Mouse (Mus musculus) embryo, embryonic 10 days (tissue): ENCODE data around the gene Arhgap22.

Experiments
- DNase-seq: peaks from one replicate; pipeline ENCODE4 v3.0.0-alpha.2; 2015; ENCODE audit warnings: low spot score

Gene Arhgap22

DNA sequence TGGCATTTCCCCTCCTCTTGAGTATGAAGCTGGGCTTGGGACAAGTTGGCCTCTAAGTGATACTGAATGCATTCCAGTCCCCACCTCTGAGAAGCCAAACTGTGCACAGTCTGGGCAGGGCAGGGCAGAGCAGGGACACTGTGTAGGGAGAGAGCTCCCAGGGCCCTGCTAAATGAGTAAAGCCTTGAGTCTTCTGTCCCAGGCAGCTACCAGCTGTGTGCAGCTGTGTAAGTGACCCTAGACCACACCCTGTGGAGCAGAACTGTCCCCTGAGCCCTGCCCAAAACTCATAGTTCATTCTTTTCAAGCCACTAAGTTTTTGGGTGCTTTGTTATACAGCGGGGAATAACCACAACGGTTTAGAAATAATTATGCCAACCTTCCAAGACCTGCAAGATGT is 67.1 kb downstream of the Arhgap22 start:
- DNase-seq: no peak

DNA sequence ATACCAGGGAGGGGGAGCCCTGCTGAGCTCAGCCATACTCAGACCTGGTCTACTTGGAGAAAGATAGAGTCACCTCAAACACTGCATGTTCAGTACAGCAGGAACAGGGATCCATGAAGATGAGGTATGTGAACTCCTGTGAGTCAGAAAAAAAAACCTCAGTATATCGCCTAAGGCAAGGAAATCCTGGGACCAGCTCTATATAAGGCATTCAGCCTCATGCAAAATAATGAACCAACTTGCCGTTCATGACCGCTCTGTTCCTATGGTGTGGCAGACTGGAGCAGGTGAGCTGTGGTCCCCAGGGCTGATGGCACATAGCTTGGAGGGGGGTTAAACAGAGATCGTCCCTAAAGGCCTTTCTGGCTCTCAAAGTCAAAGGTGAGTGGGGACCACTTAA is 68.6 kb downstream of the Arhgap22 start:
- DNase-seq: no peak

DNA sequence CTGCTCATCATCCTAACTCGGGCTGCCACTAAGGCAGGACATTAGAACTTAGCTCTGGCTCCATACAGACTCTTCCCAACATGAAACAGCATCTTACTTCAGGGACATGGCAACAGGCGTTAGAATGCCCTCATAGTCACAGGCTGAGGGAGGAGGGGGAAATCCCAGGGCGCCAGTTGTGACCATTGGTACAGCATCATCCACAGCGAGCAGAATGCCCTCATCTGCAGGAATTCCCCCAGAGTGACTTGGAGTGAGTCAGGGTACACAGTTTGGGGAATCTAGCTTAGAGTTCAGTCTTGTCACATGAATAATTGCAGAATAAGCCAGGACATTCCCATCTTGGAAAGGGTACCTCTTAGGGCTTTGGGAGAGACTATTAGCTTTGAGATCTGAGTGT is 74.1 kb downstream of the Arhgap22 start:
- DNase-seq: no peak

DNA sequence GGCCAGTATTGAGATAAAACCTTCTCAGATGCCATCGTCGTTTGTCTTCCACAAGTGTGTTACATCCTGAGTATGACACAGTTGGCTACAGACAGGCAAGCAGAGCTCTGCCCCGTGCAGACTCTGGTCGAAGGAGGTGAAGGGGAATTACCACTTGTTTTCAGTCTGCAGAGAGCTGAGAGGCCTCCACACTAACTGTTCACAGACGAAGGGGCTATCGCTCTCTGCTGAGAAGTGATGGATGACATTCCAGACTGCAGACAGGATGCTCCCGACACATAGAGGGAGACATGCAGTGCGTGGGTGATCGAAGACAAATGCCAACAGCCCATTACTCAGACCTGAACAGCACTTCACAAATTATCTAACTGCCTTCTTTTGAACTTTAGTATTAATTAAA is 76.2 kb downstream of the Arhgap22 start:
- peak; percentile 50 for DNase-seq

DNA sequence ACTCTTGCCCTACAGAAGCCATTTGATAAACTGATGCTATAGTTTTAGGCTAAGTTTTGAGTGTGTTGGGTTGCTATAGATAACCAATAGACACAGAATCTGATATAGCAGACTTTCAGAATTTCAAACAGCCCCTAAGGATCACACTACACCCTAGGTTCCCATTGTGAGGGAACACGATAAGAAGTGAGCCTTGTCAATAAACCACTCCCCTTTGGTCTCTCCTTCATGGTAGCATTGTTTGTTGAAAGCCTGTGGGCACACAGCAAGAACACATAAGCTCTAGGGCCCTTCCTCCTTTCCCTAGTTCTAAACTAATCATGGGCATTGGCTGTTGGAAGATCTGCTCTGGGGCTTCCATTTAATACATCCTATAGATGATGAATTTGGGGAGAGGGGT is 80.7 kb downstream of the Arhgap22 start:
- no peak for DNase-seq

DNA sequence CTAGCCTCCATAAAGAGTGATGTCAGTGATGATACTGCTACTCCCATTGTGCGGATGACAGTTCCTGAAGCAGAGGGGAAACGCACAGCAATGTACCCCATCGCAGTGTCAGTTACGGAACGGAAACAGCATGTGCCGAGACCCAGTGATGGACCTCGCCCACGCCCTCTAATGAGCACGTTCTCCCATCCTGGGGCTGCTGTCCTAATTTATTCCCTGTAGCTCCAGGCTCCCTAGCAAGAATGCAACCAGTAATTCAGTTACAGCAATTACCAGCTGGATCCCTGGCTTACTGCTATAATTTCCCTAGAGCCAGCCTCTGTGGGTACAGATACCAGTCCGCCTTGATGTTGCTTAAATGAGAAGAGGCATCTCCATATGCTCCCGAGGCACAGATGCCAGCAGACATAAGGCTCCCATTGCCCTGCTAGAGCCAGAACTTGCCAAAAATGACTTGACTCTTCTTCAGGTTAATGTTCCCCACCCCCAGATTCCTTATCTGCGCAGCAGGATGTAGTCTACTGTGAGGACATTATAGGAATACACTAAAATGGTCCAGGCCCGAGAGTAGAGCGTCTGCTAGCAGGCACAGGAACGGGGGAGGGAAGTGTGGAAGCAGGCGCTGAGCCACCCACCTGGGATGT is 83.0 kb downstream of the Arhgap22 start:
- no peak for DNase-seq

DNA sequence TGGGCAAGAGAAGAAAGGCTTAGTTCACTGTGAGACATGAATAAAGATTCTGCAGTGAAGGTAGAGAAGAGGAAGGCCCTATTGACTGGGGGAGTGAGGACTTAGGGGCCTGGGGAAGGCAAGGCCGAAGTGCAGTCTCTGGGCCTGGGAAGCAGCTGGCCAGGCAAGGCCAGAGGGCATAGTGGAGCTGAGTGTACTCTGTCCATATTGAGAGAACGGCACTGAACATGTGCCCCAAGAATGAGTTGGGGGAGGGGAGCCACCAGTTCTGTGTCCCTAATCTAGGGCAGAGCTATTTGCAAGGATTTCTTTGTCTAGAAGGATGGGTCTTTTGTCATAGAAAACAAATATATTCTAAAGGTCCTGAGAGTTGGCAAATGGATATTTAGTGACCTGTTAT is 86.8 kb downstream of the Arhgap22 start:
- DNase-seq: peak; percentile 44

DNA sequence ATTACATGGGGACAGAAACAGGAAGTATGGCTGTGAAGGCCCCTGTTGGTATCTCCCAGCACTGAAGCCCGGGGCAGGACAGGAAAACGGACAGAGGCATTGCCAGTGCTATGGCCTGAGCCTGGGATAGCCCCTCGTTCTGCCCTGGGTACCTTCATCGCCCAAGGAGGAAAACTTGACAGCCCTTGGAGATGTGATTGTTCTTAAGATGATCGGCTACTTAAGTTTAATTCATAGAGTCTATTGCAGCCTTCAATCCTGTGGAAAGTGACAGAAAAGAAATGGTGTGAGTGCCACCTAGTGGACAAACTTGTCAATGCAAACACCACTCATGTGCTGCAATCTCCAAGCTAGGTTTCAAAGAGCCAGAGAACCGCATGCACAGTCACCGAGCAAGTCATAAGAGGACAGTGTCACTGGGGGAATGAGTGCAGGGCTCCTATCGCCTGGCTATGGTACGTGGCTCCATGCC is 89.6 kb downstream of the Arhgap22 start:
- DNase-seq: peak; percentile 87

DNA sequence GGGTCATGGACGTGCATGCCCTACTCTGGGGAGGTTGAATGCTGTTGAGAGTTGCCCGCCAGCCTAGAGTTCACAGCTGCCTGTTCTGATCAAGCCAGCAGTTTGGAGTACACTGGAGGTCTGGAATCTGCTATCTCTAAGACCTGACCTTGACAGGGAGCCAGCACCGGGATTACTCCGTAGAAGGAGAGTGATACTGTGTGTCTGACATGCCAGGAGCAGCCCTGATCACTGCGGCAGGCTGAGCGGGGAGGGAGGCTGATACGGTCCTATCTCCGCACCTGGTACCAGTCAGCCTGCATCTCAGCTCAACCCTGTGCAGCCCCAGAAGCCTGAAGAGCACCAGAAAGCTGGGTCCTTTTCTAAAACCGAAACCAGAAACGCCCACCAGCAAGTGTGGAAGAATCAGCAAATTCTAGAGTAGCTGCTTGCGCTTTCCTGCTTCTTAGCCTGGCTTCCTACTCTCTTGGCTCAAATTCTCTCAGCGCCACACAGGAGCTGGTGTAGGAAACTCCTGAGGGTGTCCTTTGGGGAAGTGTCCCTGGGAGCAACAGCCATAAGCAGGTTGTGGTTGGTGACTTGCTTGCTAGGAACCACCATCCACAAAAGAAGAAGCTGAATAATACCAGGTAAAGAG is 91.9 kb downstream of the Arhgap22 start:
- no peak for DNase-seq

DNA sequence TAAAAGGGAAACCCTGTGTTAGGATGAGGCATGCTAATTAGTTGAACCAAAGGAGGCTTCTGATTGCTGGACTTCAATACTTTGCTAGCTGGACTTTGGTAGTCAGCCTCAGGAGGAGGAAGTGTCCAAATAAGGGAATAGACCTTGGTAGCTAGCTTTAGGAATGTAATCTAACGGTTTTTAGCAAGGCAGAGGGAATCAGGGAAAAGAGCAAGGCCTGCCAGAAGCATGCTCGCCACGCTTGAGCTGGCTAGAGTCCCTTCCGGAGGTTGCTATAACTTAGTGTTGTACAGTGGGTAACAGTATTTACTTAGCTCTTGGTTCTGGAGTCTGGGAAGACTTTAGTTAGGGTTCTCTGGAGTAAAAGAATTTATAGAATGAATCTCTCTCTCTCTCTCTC is 96.9 kb downstream of the Arhgap22 start:
- no peak for DNase-seq

DNA sequence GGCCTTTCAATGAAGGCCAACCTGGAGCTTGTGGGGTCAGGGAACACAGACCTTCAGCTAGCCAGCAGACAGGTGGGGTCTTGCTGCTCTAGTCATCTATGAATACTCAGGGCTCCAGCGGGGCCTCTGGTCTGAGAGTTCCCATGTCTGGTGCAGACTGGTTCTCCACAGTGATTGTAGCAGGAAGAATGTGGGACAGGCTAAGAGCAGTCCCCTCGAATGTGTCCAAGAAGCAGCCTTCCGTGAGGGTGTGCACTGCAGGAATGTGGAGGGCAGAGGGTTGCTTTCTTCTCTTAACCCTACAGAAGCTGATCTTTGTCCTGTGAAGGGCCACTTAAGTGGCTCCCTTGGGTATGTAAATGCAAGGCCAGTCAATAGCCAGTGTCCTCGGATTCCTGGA is 98.5 kb downstream of the Arhgap22 start:
- peak; percentile 28 for DNase-seq

DNA sequence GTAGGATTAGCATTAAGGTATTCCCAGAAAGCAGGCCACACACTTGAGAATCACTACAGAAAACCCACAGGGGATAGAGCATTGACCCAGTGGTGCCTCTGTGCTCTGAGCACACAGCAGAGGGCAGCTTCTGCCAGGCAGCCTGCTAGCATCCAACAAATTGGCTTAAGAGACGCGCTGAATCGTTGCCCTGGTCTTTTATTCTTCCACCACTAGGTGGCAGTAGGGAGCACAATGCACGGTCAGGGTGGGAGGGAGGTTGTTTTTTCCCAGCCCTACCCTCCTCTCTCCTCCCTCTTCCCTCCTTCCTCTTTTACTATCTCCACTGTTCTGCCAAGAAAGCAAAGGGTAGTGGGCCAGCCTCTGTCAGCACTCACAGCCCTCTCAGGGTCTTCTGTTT is 99.8 kb downstream of the Arhgap22 start:
- DNase-seq: peak; percentile 90

DNA sequence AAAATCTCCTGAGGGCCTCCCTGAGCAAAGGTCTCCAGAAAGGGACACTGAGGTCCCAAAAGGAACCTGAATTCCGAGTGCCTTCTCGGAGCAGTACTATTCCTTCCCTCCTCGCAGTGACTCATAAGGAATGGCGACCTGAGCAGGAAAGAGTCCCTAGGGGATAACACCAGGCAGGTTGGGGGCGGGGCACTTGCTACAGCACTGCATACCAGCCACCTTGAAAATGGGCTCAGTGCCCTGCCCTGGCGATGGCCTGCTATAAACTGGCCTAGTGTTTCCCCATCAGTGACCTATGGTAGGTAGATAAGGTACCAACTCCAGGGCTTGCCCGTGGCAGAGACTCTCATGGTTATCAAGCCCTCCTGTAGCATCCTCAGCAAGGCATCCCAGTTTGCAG is 100.3 kb downstream of the Arhgap22 start:
- DNase-seq: no peak

DNA sequence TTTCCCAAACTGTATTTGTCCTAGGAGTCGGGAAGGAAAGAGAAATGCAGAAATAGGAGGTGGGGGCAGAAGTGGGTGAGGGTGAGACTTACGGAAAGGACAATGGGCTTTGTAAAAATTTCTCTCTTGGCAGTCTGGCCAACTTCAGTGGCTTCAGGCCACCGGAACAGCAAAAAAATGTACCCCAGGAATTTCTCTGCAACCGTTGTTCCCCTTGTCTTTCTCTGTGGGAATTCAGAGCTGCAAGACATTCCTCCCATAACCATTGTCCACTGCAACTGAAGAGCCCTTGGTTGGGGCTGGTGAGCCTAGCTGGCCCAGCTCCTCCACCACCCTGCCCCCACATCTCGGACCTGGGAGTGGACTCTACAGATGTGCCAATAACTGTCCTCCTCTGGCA is 101.3 kb downstream of the Arhgap22 start:
- no peak for DNase-seq

DNA sequence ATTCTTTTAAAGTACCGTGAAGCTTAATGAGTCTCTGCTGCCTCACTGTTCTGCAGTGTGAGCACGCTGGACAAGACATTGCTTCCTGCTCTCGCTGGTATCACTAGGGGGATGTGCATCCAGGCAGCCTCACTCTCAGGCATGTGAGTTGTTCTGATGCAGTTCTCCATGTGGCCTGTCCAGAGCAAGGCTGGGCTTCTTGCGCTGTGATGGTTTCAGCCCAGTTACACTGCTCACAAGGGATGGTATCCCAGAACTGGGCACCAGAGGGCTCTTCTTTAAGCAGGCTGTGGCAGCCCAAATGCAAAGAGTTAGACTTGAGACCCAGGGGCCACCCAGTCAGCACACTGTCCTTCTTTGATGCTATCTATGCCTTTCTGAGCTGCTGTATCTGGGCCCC is 101.9 kb downstream of the Arhgap22 start:
- DNase-seq: peak; percentile 21

DNA sequence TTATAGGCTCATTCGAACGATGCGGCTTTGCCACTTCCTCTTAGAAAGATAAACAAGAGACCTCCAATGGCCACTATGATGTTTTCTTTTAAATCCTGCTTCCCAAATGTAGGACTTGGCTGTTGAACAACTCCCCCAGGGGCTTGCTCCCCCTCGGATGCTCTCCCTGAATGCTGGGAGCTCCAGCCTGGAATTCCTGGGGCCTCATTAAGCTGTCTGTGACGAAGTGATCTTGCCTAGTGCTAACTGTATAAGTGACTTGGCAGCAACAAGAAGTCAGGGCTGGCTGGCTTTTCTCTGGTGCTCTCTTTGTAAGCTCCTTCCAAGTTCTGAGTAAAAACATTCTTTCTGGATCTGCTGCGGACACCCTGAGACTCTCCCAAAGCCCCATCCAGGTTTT is 104.1 kb downstream of the Arhgap22 start:
- DNase-seq: no peak

DNA sequence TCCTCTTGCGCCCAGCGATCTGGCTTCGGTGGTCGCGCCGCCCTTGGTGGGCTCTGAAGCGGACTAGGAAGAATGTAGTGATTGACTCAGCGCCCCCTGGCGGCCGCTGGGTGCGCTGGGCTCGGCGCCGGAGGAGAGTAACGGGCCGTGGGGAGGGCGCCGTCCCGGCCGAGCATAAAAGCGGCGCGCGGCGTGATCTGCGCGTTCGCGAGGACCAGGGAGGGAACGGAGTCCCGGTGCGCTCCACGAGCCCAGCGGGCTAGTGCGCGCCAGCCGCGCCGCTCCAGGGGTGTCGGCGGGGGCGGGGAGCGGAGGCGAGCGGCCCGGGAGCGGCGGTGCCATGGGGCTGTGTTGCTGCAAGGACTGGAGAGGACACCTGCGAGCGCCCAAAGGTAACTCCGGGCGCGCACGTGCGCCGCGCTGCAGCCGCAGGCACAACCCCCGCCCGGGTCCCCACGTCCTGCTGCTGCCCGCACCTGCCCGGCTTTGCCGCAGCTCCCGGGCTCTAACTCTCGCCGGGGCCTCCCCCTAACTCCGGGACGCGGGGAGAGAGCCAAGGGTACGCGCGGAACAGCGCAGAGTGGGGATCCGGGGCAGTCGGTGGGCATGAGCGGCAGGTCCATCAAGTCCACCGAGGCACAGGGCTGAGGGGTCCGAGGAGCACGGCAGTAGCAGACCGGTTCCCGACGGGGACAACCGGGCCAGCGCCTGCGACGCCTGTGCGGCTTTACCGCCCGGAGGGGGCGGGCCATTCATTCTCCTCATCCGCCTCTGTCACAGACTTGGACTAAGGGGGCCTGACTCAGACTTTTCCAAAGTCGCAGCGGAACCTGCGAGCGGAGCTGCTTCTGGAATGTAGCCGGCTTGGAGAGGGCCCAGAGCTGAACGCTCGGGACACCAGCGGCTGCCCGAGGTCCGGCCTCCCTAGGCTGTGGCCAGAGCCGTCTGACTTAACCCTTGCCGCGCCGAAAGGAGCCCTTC is 106.0 kb downstream of the Arhgap22 start:
- DNase-seq: peak; percentile 80

DNA sequence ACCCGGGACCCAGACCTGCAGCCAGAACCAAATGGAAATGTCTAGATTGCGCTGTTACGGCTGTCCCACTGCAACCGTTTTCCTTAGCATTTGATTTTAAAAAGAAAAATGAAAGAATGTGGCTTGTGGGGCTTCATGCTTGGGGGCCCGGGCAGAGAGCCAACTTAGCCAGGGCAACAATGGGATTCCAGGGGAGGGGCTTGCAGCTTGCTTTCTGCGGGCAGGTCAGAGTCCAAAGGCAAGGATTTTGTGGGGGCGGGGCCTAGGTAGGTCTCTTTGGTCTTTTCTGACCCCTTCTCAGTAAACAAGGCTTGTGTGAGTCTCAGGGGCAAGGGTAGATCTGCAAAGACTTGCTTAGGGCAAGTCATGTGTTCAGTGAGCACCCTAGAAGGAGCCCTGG is 107.0 kb downstream of the Arhgap22 start:
- no peak for DNase-seq

DNA sequence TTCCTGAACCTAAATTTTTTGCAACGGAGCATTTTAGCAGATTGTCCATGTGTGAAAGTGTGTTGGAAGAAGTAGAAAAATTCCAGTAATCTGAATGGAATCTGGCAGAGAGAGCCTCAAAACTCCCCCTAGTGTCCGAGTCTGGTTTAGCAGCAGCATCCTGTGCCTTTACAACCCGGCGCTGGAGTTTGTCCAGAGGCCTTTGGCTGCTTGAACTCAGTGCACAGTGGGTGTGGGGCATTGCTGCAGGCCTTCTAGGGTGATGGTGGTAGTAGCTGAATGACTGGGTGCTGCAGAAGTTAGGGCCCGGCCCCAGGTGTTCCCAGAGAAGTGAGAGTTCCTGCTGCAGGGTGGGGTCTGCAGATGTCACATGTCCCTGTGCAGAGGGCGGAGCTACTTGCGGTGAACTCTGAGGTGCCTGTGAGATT is 108.8 kb downstream of the Arhgap22 start:
- peak; percentile 65 for DNase-seq

DNA sequence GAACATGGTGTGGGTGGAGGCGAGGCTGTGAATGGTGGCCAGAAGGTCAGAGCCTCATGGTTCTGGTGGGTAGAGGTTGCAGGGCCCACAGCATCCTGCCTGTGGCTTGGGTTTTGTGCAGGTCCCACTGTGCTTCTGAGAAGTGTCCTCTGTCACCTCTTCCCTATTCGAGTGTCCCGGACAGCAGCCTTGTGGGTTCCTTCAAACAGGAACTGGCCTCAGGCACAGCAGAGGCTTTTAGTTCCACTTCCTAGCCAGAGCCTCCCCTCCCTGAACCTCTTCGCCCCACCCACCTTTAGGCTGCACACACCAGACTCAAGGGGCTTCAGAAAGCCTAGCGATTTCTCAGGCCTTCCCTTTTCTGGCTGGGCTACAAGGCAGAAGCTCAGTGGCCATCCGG is 110.7 kb downstream of the Arhgap22 start:
- DNase-seq: no peak

DNA sequence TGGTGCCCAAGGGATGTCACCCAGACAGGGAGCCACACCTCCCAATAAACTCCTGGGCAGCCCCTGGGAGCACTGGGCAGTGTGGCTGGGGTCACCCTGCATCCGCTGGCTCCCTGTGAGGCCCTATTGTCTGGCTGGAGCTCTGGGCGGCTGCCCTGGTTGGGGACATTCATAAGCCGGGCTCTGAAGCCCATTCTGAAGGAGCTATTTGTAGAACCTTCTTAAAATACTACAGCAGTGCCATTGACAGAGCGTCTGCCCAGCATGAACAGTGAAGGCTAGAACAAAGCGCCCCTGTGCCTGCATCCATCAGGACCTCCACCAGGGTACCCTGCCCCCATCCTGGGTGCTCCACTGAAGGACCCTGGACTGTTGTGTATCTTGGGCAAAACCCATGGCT is 114.5 kb downstream of the Arhgap22 start:
- no peak for DNase-seq

DNA sequence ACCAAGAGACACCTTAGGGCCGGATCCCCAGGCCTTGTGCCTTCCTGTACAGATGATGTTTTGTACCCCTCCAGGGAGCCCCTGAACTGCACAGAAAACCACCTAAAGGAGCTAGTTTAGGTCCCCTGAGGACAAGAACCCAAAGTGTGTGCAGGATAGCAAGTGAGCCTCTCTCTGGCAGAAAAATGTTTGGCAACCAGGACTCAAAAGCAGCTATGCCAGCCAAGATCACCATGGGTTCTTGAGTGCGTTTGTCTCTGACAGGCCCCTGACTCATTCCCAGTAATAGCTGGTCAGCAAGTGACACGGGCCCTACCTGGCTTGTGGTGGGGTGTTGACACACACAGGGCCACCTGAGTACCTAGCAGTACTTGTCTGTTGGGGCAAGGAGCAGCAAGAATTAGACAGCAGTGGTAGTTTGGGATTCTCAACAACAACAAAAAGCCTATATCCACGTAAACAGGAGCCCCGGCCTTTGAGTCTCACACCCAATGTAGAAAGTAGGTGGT is 115.5 kb downstream of the Arhgap22 start:
- no peak for DNase-seq

DNA sequence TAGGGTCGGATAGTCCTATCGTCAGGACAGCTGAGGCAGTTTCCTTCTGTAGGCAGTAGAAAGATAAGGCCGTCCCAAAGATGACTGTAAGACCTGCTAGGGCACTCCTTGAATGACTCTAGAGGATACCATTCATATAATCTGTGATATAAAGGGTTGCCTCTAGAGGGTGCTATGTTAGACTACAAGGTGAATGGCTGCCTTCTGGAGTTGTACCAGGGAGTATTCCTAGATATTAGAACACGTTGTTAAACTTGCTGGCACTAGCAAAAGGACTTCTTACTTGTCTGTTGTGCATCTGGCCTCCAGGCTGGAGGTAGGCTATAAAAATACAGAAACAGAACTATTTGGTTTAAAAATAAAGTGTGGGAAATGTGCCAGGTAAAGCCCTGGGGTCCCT is 117.2 kb downstream of the Arhgap22 start:
- peak; percentile 34 for DNase-seq
